Mouse (Mus musculus) small intestine, adult 2 months (tissue): Measurements from ENCODE around the gene Lpcat1. TPM values are rescaled to one million over a fixed set of nuclear protein-coding genes. Genes with fewer than 3 reads are reported as not detected.

Source experiments
- H3K27ac ChIP-seq: fragments of 200-500 bp; 2 replicates; pipeline ENCODE4 v1.5.1; 2012; ENCODE audit warnings: low read depth, low read length, control low read depth, inconsistent platforms; ENCODE audit not compliant: insufficient read depth
- H3K27me3 ChIP-seq: fragments of 200-500 bp; 2 replicates; pipeline ENCODE4 v1.6.1; 2012; ENCODE audit warnings: mild to moderate bottlenecking, moderate library complexity, low read length, inconsistent platforms; ENCODE audit not compliant: control insufficient read depth, insufficient read depth
- H3K36me3 ChIP-seq: fragments of 200-500 bp; 2 replicates; pipeline ENCODE4 v1.6.1; 2012; ENCODE audit warnings: mild to moderate bottlenecking, low read length, control low read depth, inconsistent platforms; ENCODE audit not compliant: control insufficient read depth, insufficient read depth
- H3K4me1 ChIP-seq: fragments of 200-500 bp; 2 replicates; pipeline ENCODE4 v1.6.1; 2012; ENCODE audit warnings: low read length, inconsistent platforms, mixed read lengths; ENCODE audit not compliant: control insufficient read depth, insufficient read depth, insufficient read length
- H3K4me3 ChIP-seq: fragments of 200-500 bp; 2 replicates; pipeline ENCODE4 v1.5.1; 2012; ENCODE audit warnings: low read depth, mild to moderate bottlenecking, control low read depth, inconsistent platforms, low read length, moderate library complexity
- CTCF ChIP-seq: fragments of 200-500 bp; IDR thresholded peaks from 2 replicates; pipeline ENCODE4 v1.5.1; 2012; ENCODE audit warnings: low read depth, mild to moderate bottlenecking, control low read depth, inconsistent platforms, low read length, moderate library complexity, mixed read lengths; ENCODE audit not compliant: insufficient replicate concordance, insufficient read length; ENCODE audit errors: extremely low read depth
- POLR2A ChIP-seq: fragments of 200-500 bp; IDR thresholded peaks from 2 replicates; pipeline ENCODE4 v1.6.1; 2012; ENCODE audit warnings: low read depth, mild to moderate bottlenecking, control low read depth, inconsistent platforms, low read length, moderate library complexity
- WGBS: fragments of 180-500 bp; shearing (Covaris S2); methylation state at CpG from one replicate; pipeline ENCODE4 v1.1.7; 2018; 5-methylcytosine and 5-hydroxymethylcytosine counted together
- polyA plus RNA-seq: library from polyadenylated mRNA; depleted of rRNA; stranded (reverse); fragments of >200 nt; gene quantifications from 2 replicates; pipeline ENCODE4 v1.2.3, GENCODE M21; 2012

Lpcat1 gene
- polyA plus RNA-seq, 1 experiment: 6.8 TPM

GRCm38 (mm10) chr13:73508817-73509550, 42.0 kb downstream of the Lpcat1 start:
- 88% methylated on average over 8 of the region's 8 CpGs for WGBS
- Histone ChIP-seq H3K4me3 (no peak overlapping the region), H3K27me3 (no peaks in the 10 kb centered on the region), H3K36me3 (0 out of 2 replicates have a peak, but pooled peaks cover 2% of the 10 kb centered on the region), H3K27ac (no peak overlapping the region), H3K4me1 (peaks cover 3% of the 10 kb centered on the region)
- TF ChIP-seq CTCF (no peak), POLR2A (no peak)

- Histone ChIP-seq H3K27me3 (no peaks in the 10 kb centered on the region), H3K4me1 (peaks cover 3% of the 10 kb centered on the region), H3K27ac (no peak overlapping the region), H3K4me3 (no peak overlapping the region), H3K36me3 (0 out of 2 replicates have a peak, but pooled peaks cover 5% of the 10 kb centered on the region)
- TF ChIP-seq POLR2A (no peak), CTCF (no peak)
- 81% methylated on average over 6 of the region's 6 CpGs for WGBS
Measured at GRCm38 (mm10) chr13:73509869-73510268, 42.9 kb downstream of the Lpcat1 start.

GRCm38 (mm10) chr13:73512776-73513673, 46.0 kb downstream of the Lpcat1 start:
- Histone ChIP-seq H3K4me1 (no peaks in the 10 kb centered on the region), H3K36me3 (0 out of 2 replicates have a peak, but pooled peaks cover 5% of the 10 kb centered on the region), H3K27ac (no peak overlapping the region), H3K4me3 (no peak overlapping the region), H3K27me3 (no peaks in the 10 kb centered on the region)
- 56% methylated on average over 13 of the region's 13 CpGs for WGBS
- no peak for TF ChIP-seq POLR2A
- TF ChIP-seq CTCF: peak; percentile 73

GRCm38 (mm10) chr13:73516886-73517285, 49.9 kb downstream of the Lpcat1 start:
- no peak overlapping the region for H3K27ac ChIP-seq
- H3K36me3 ChIP-seq: 0 out of 2 replicates have a peak, but pooled peaks cover 2% of the 10 kb centered on the region
- 71% methylated on average over 4 of the region's 4 CpGs for WGBS
- TF ChIP-seq CTCF: no peak
- TF ChIP-seq POLR2A: no peak
- no peaks in the 10 kb centered on the region for H3K4me1 ChIP-seq
- no peak overlapping the region for H3K4me3 ChIP-seq
- no peaks in the 10 kb centered on the region for H3K27me3 ChIP-seq

GRCm38 (mm10) chr13:73533716-73534115, 66.7 kb downstream of the Lpcat1 start:
- TF ChIP-seq CTCF (no peak), POLR2A (no peak)
- 42% methylated on average over 3 of the region's 3 CpGs for WGBS
- H3K4me3 ChIP-seq: no peak overlapping the region
- H3K4me1 ChIP-seq: peaks cover 8% of the 10 kb centered on the region; the same call in 1 of the 2 replicates
- peaks cover 21% of the 10 kb centered on the region; the same call in 1 of the 2 replicates for H3K27me3 ChIP-seq
- H3K27ac ChIP-seq: peak overlapping the region; percentile 47; the same call in 1 of the 2 replicates
- no peaks in the 10 kb centered on the region for H3K36me3 ChIP-seq

GRCm38 (mm10) chr13:73535287-73535686, 68.3 kb downstream of the Lpcat1 start:
- TF ChIP-seq CTCF (no peak), POLR2A (no peak)
- H3K27me3 ChIP-seq: peaks cover 21% of the 10 kb centered on the region; the same call in 1 of the 2 replicates
- peaks cover 6% of the 10 kb centered on the region; the same call in 1 of the 2 replicates for H3K4me1 ChIP-seq
- H3K4me3 ChIP-seq: no peak overlapping the region
- H3K36me3 ChIP-seq: no peaks in the 10 kb centered on the region
- no peak overlapping the region for H3K27ac ChIP-seq
- WGBS: 55% methylated on average over 3 of the region's 3 CpGs
